Mouse (Mus musculus) stomach, embryonic 14.5 days (tissue): ENCODE measurements at regions not wholly inside any gene's neighbourhood (a gene's known extent, or its start where the extent isn't known, plus 50 kb on each side); places are given as distances from the start of the nearest gene placed in this dataset.
A peak's percentile ranks its signal among the peaks of the same experiment; 100 is the strongest.

ENCODE experiments used
- ATAC-seq: fragments of 200-750 bp; cut with Nextera tagmentation; 2 replicates; pipeline ENCODE4 v1.8.0; 2017; ENCODE audit warnings: low read depth, moderate TSS enrichment; ENCODE audit not compliant: insufficient number of reproducible peaks, insufficient read depth, low FRiP score
- H3K27ac ChIP-seq: fragments of 300-500 bp; sonication (generic); 2 replicates; pipeline ENCODE4 v1.5.1; 2014; ENCODE audit warnings: mild to moderate bottlenecking, low read length, moderate library complexity, mixed read lengths
- H3K27me3 ChIP-seq: fragments of 300-500 bp; sonication (generic); 2 replicates; pipeline ENCODE4 v1.6.1; 2014; ENCODE audit warnings: low read length, control low read depth, mixed read lengths; ENCODE audit not compliant: control insufficient read depth, insufficient read depth
- H3K36me3 ChIP-seq: fragments of 300-500 bp; sonication (generic); 2 replicates; pipeline ENCODE4 v1.6.1; 2014; ENCODE audit warnings: mild to moderate bottlenecking, control low read depth, low read length, moderate library complexity, mixed read lengths; ENCODE audit not compliant: control insufficient read depth, insufficient read depth
- H3K4me1 ChIP-seq: fragments of 300-500 bp; sonication (generic); 2 replicates; pipeline ENCODE4 v1.6.1; 2014; ENCODE audit warnings: low read length, control low read depth, mixed read lengths; ENCODE audit not compliant: control insufficient read depth, insufficient read depth
- H3K4me2 ChIP-seq: fragments of 300-500 bp; sonication (generic); replicated peaks from 2 replicates; pipeline ENCODE4 v1.6.1; 2014; ENCODE audit warnings: low read depth, low read length, control low read depth
- H3K4me3 ChIP-seq: fragments of 300-500 bp; sonication (generic); 2 replicates; pipeline ENCODE4 v1.5.1; 2014; ENCODE audit warnings: low read depth, low read length, control low read depth
- H3K9ac ChIP-seq: fragments of 300-500 bp; sonication (generic); replicated peaks from 2 replicates; pipeline ENCODE4 v1.6.1; 2014; ENCODE audit warnings: low read depth, mild to moderate bottlenecking, control low read depth, low read length, moderate library complexity, mixed read lengths
- H3K9me3 ChIP-seq: fragments of 300-500 bp; sonication (generic); 2 replicates; pipeline ENCODE4 v1.6.1; 2016; ENCODE audit warnings: low read depth, low read length, control low read depth; ENCODE audit not compliant: control insufficient read depth
- WGBS: fragments of 180-500 bp; shearing (Covaris S2); extraction: QIAGEN DNeasy Blood & Tissue Kit; methylation state at CpG from one replicate; pipeline ENCODE4 v1.1.7; 2014; 5-methylcytosine and 5-hydroxymethylcytosine counted together

DNA sequence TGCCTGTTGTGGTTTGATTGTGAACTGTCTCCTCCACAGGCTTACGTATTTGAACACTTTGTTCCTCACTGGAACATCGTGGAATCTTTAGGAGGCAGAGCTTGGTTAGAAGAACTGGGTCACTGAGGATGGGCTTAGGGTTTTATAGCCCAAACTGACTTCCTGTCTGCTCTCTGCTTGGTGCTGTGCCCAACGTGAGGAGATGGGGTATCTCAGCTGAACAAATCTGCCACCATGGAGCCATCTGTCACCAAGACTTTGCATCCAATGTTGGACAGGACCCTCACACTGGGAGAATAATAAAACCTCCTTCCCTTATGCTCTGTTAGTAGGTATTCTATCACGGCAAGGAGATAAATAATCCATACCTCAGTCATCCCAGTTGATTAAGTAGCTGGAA lies 134.2 kb upstream of the Tnp1 start:
- ATAC-seq = no peak

GRCm38 (mm10) chr1:73142845-73143244 lies 127.1 kb upstream of the Tnp1 start:
- Histone ChIP-seq H3K27ac (no peak overlapping the region), H3K4me2 (no peak overlapping the region), H3K27me3 (no peaks in the 10 kb centered on the region), H3K4me3 (no peak overlapping the region), H3K9ac (no peak overlapping the region), H3K4me1 (0 out of 2 replicates have a peak, but pooled peaks cover 6% of the 10 kb centered on the region), H3K36me3 (no peaks in the 10 kb centered on the region), H3K9me3 (no peaks in the 10 kb centered on the region)
- ATAC-seq = no peak
- WGBS = 75% methylated on average over 8 of the region's 8 CpGs

More for the DNA sequence above, 134.2 kb upstream of the Tnp1 start:
- H3K9me3 ChIP-seq = no peaks in the 10 kb centered on the region
- H3K4me1 ChIP-seq = no peaks in the 10 kb centered on the region
- no peaks in the 10 kb centered on the region for H3K27me3 ChIP-seq
- H3K27ac ChIP-seq = no peak overlapping the region
- H3K4me2 ChIP-seq = no peak overlapping the region
- no peak overlapping the region for H3K4me3 ChIP-seq
- 91% methylated on average over 4 of the region's 4 CpGs for WGBS
- H3K9ac ChIP-seq = no peak overlapping the region
- H3K36me3 ChIP-seq = no peaks in the 10 kb centered on the region

DNA sequence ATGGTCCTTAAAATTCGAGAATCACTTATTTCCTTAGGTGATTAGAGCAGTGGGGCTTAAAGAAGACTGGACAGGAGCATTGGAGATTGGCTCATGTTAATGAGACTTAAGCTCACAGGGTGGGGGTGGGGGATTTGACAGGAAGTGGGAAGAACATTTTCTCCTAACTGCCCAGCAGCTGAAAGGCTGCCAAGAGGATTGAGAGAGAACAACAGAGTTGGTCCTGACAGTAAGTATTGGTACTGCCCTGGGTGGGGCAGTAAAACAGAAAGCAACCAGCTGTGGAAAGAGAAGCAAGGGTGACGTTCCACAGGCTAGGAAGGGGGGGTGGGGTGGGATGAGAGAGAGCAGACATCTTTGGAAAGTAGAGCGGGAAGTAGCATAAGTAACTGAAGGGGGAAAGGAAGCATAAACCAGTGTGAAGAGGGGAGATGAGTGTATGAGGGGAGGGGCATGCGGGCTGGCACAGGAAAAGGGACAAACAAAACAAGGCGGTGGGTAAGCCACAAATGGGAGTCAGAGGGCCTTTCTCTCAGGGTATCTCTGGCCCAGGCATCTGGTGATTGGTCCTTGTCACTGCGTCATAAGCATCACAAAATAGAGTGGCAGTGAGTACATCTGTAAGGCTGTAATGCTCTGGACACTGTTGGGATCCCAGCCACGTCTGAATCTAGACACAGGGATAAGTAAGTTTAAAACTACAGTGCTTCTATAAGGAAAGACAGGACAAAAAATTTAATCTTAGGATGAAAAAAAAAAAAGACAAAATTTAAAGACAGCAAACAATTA lies 125.0 kb upstream of the Tnp1 start:
- Histone ChIP-seq H3K4me1 (0 out of 2 replicates have a peak, but pooled peaks cover 6% of the 10 kb centered on the region), H3K9me3 (no peaks in the 10 kb centered on the region), H3K36me3 (no peaks in the 10 kb centered on the region), H3K27me3 (no peaks in the 10 kb centered on the region), H3K4me3 (no peak overlapping the region), H3K4me2 (no peak overlapping the region), H3K9ac (no peak overlapping the region), H3K27ac (no peak overlapping the region)
- 60% methylated on average over 7 of the region's 7 CpGs for WGBS
- ATAC-seq = no peak

DNA sequence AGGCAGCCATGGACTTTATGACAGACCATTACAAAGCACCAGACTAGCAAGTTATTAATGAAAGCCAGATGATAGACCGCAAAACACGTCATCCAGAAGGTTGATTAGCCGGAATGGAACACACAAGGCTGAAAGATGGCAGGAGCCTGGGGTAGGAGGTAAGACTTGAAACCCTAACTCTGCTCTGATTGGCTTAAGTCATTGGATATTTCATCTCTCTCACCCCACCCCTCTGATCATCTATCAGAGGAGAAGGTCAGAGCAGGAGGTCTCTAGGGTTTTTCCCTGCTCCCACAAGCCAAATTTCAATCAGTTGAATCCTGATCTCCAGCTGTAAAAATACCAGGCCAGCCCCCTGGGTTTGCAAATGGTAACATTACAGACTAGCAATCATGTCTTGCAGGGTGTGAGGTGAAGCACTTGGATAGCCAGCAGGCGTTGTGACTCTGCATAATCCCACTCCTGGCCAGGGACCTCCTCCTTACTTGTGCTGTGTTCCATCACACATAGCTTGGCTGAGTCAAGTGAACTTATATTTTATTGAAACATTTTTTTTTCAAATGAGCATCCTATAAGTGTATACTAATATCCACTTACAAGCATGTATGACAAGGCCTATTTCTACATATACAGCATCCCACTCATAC lies 114.6 kb upstream of the Tnp1 start:
- peaks cover 8% of the 10 kb centered on the region for H3K4me1 ChIP-seq
- no peak for ATAC-seq
- no peaks in the 10 kb centered on the region for H3K36me3 ChIP-seq
- no peaks in the 10 kb centered on the region for H3K9me3 ChIP-seq
- 88% methylated on average over 4 of the region's 4 CpGs for WGBS
- H3K4me3 ChIP-seq = no peak overlapping the region
- H3K27me3 ChIP-seq = no peaks in the 10 kb centered on the region
- no peak overlapping the region for H3K9ac ChIP-seq
- H3K4me2 ChIP-seq = no peak overlapping the region
- no peak overlapping the region for H3K27ac ChIP-seq

DNA sequence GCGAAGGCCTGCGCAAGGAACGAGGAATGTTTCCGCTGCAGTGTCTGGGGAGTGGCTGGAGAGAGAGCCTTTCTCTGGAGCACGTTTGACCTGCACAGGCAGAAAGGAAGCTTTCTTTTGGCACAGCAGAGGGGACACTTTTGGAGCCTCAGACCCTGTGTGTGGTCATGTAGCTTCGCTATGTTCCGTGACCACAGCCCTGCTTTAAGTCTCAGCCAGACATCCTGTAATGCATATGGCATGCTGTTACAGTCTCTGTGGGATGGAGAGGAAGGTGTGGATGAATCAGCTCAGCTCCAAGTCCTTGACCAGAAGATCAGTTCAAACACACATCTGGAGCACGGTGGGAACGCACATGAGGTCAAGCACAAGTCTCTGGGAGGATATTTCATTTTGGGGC lies 107.3 kb upstream of the Tnp1 start:
- Histone ChIP-seq H3K4me1 (peaks cover 9% of the 10 kb centered on the region), H3K27ac (no peak overlapping the region), H3K27me3 (no peaks in the 10 kb centered on the region), H3K36me3 (no peaks in the 10 kb centered on the region), H3K9ac (no peak overlapping the region), H3K4me3 (no peak overlapping the region), H3K4me2 (no peak overlapping the region), H3K9me3 (no peaks in the 10 kb centered on the region)
- ATAC-seq = no peak
- WGBS = 86% methylated on average over 9 of the region's 9 CpGs

DNA sequence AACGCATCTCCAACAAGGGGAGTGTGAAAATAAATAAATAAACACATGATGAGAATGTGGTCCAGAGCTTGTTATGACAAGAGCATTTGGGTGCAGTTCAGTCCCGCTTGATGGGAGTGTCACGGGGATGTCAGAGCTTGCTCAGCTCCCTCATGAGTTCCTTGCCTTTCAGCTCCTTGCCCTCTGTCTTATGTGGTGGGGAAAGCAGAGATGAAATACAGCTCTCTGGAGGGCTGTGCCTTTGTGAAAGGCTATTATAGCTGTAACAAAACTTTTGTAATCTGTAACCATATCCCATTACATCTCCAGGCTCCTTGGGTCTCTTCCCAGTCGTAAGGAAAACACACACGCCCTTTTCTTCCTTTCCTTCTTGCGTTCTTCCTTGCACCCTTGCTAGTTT lies 103.0 kb upstream of the Tnp1 start:
- Histone ChIP-seq H3K4me3 (no peak overlapping the region), H3K4me1 (peaks cover 6% of the 10 kb centered on the region; the same call in 1 of the 2 replicates), H3K27ac (no peak overlapping the region), H3K27me3 (no peaks in the 10 kb centered on the region), H3K9ac (no peak overlapping the region), H3K9me3 (no peaks in the 10 kb centered on the region), H3K36me3 (no peaks in the 10 kb centered on the region), H3K4me2 (no peak overlapping the region)
- ATAC-seq = no peak
- WGBS = 60% methylated on average over 6 of the region's 6 CpGs

GRCm38 (mm10) chr1:73116526-73116925 lies 100.8 kb upstream of the Tnp1 start:
- H3K27me3 ChIP-seq = no peaks in the 10 kb centered on the region
- WGBS = 9% methylated on average over 2 of the region's 2 CpGs
- no peaks in the 10 kb centered on the region for H3K36me3 ChIP-seq
- H3K4me3 ChIP-seq = no peak overlapping the region
- no peaks in the 10 kb centered on the region for H3K9me3 ChIP-seq
- no peak overlapping the region for H3K9ac ChIP-seq
- peaks cover 6% of the 10 kb centered on the region; the same call in 1 of the 2 replicates for H3K4me1 ChIP-seq
- H3K27ac ChIP-seq = peak overlapping the region; percentile 34; the same call in 1 of the 2 replicates
- peak; percentile 49; the same call in 1 of the 2 replicates for ATAC-seq
- no peak overlapping the region for H3K4me2 ChIP-seq

DNA sequence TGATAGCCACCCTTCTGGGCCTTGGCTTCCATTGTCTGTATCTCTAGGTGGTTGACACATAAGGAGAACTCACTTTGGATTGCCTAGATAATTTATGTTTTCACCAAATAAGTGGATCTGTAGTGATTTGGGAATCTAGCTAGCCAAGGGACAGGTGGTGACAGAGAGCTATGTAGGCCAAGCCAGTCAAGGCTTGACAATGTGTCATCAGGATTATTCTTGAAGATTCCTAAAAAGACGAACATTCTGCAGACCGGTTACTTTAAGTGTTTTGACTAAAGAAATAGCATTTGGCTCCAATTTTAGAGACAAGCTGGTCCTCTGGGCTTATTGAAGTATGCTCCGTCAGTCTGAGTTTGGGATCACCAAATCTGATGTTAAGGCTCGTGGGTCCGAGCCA lies 100.1 kb upstream of the Tnp1 start:
- H3K4me3 ChIP-seq = no peak overlapping the region
- WGBS = 80% methylated on average over 5 of the region's 5 CpGs
- H3K9ac ChIP-seq = no peak overlapping the region
- no peaks in the 10 kb centered on the region for H3K36me3 ChIP-seq
- no peaks in the 10 kb centered on the region for H3K27me3 ChIP-seq
- ATAC-seq = no peak
- no peak overlapping the region for H3K4me2 ChIP-seq
- peaks cover 6% of the 10 kb centered on the region; the same call in 1 of the 2 replicates for H3K4me1 ChIP-seq
- no peaks in the 10 kb centered on the region for H3K9me3 ChIP-seq
- H3K27ac ChIP-seq = no peak overlapping the region
